In the genomic region with DNA sequence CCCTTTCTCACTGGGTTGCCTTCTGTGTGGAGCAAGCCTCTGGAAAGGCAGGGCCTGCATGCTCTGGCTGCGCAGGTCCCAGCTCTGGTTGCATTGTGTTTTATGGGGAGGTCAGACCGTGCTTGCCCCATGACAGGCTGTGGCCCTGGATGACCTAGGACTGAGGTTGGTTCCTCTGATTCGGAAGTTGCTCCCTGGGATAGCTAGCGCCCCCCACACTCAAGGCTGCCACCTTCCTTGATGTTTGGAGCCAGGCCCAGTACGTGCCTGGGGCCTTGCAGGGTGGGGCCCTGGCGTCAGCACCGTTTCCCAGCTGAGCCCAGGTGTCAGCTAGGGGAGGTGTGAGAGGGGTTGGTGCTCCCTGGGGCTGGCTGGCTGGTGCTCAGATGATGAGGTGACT, we compare ENCODE assay signal across 18 mouse cellular contexts. TPM values are rescaled to one million over a fixed set of nuclear protein-coding genes. Genes with fewer than 3 reads are reported as not detected.
DNase-seq lines count a peak whose midpoint lies in the region; ATAC-seq lines count a peak whose summit lies in the region.
"Had no signal": no experiment of that assay in that cellular context is flagged by ENCODE, and none has a peak within 500 bp of the region (broad histone marks: within the 10 kb centered on the region; RNA-seq: fewer than 3 reads in every experiment).

No protein-coding gene starts in this region.

- 56% methylated on average over 7 of the region's 7 CpGs for WGBS in heart, embryonic 15.5 days
- WGBS in neural tube, embryonic 12.5 days: 68% methylated on average over 7 of the region's 7 CpGs
- WGBS in limb, embryonic 11.5 days: 27% methylated on average over 7 of the region's 7 CpGs
- WGBS in neural tube, embryonic 15.5 days: 59% methylated on average over 7 of the region's 7 CpGs

- no peak overlapping the region for H3K4me3 ChIP-seq in heart, embryonic 15.5 days
- no peak overlapping the region for H3K4me3 ChIP-seq in neural tube, embryonic 12.5 days
- no peak overlapping the region for H3K4me3 ChIP-seq in limb, embryonic 11.5 days (ENCODE audit: low read depth, low read length)
- H3K4me3 ChIP-seq in neural tube, embryonic 15.5 days (replicated peaks): no peak overlapping the region
- H3K4me3 ChIP-seq: stomach, embryonic 15.5 days had no signal

- peak overlapping the region; percentile 31 for H3K4me2 ChIP-seq in heart, embryonic 15.5 days
- peak overlapping the region; percentile 88; the same call in 1 of the 2 replicates for H3K4me2 ChIP-seq in neural tube, embryonic 12.5 days (replicated peaks)
- H3K4me2 ChIP-seq in limb, embryonic 11.5 days (ENCODE audit: low read depth, severe bottlenecking): no peak overlapping the region
- H3K4me2 ChIP-seq in neural tube, embryonic 15.5 days: peak overlapping the region; percentile 91
- H3K4me2 ChIP-seq: stomach, embryonic 15.5 days had no signal

- no peaks in the 10 kb centered on the region for H3K9me3 ChIP-seq in heart, embryonic 15.5 days (replicated peaks)
- no peaks in the 10 kb centered on the region for H3K9me3 ChIP-seq in neural tube, embryonic 12.5 days
- no peaks in the 10 kb centered on the region for H3K9me3 ChIP-seq in limb, embryonic 11.5 days (ENCODE audit: control insufficient read depth, low read length)
- no peaks in the 10 kb centered on the region for H3K9me3 ChIP-seq in neural tube, embryonic 15.5 days (replicated peaks)
- H3K9me3 ChIP-seq: stomach, embryonic 15.5 days had no signal

- ATAC-seq in heart, embryonic 15.5 days (replicated peaks; ENCODE audit: insufficient number of reproducible peaks, insufficient read depth, low FRiP score, low read depth): no peak
- no peak for ATAC-seq in neural tube, embryonic 12.5 days (ENCODE audit: low FRiP score, low read depth)
- no peak for ATAC-seq in limb, embryonic 11.5 days (ENCODE audit: insufficient number of reproducible peaks, low FRiP score, low TSS enrichment, low read depth)
- ATAC-seq in neural tube, embryonic 15.5 days (ENCODE audit: low FRiP score): no peak
- ATAC-seq in megakaryocyte progenitor cell, adult 5-6 weeks (replicated peaks; ENCODE audit: poor library complexity): no peak
- ATAC-seq: CD4-positive, CD25-positive, alpha-beta regulatory T cell, adult 4 months had no signal

- no peaks in the 10 kb centered on the region for H3K36me3 ChIP-seq in heart, embryonic 15.5 days
- H3K36me3 ChIP-seq in neural tube, embryonic 12.5 days: no peaks in the 10 kb centered on the region; the same call in 1 of the 2 replicates
- H3K36me3 ChIP-seq in limb, embryonic 11.5 days (ENCODE audit: control insufficient read depth, insufficient read depth, low read length): no peaks in the 10 kb centered on the region
- no peaks in the 10 kb centered on the region for H3K36me3 ChIP-seq in neural tube, embryonic 15.5 days
- H3K36me3 ChIP-seq: stomach, embryonic 15.5 days had no signal

- DNase-seq in heart, adult 8-10 months (ENCODE audit: low spot score): no peak
- DNase-seq in neural tube, embryonic 10.5 days (ENCODE audit: extremely low spot score, low spot score): no peak
- no peak for DNase-seq in limb, embryonic 11.5 days (ENCODE audit: low spot score)
- no peak for DNase-seq in spleen, adult 18-20 months
- DNase-seq: adrenal gland, postnatal 14 days; cerebellum, adult 11 months; kidney, adult 11 months; layer of hippocampus, adult 9-11 months; liver; right cerebral cortex, postnatal 14 days had no signal

- H3K27me3 ChIP-seq in heart, embryonic 15.5 days: peaks cover 38% of the 10 kb centered on the region
- H3K27me3 ChIP-seq in neural tube, embryonic 12.5 days (replicated peaks): peaks cover 71% of the 10 kb centered on the region
- H3K27me3 ChIP-seq in limb, embryonic 11.5 days (ENCODE audit: control insufficient read depth, insufficient read depth, low read length): peaks cover 3% of the 10 kb centered on the region
- H3K27me3 ChIP-seq in neural tube, embryonic 15.5 days (replicated peaks): peaks cover 35% of the 10 kb centered on the region

- H3K9ac ChIP-seq in heart, embryonic 15.5 days: no peak overlapping the region
- peak overlapping the region; percentile 6; the same call in 1 of the 2 replicates for H3K9ac ChIP-seq in neural tube, embryonic 12.5 days
- no peak overlapping the region for H3K9ac ChIP-seq in limb, embryonic 11.5 days (ENCODE audit: low read length)
- H3K9ac ChIP-seq in neural tube, embryonic 15.5 days (replicated peaks): no peak overlapping the region
- H3K9ac ChIP-seq: stomach, embryonic 15.5 days had no signal

- peaks cover 51% of the 10 kb centered on the region for H3K4me1 ChIP-seq in heart, embryonic 15.5 days (replicated peaks)
- H3K4me1 ChIP-seq in neural tube, embryonic 12.5 days: peaks cover 69% of the 10 kb centered on the region
- H3K4me1 ChIP-seq in limb, embryonic 11.5 days (ENCODE audit: control insufficient read depth, insufficient read depth, low read length): peaks cover 66% of the 10 kb centered on the region
- peaks cover 72% of the 10 kb centered on the region for H3K4me1 ChIP-seq in neural tube, embryonic 15.5 days

- H3K27ac ChIP-seq in heart, embryonic 15.5 days: no peak overlapping the region
- H3K27ac ChIP-seq in neural tube, embryonic 12.5 days: no peak overlapping the region
- 0 out of 2 replicates have a peak overlapping the region, but pooled peaks have one; percentile 22 for H3K27ac ChIP-seq in limb, embryonic 11.5 days (replicated peaks; ENCODE audit: low read depth, low read length)
- H3K27ac ChIP-seq in neural tube, embryonic 15.5 days (replicated peaks): no peak overlapping the region
- H3K27ac ChIP-seq: macrophage; stomach, embryonic 15.5 days had no signal

RNA-seq across cellular contexts. Expression of gene Kif26a, which starts 4.0 kb away (rescaled TPM):
- polyA plus RNA-seq in heart, embryonic 15.5 days (2015; fragmentation: Nextera tagmentation; extraction: Ambion mirVana): 2.4 and 3.1 TPM in 2 replicates
- 10 to 100 TPM in 3 of 4 experiments, 1 to 10 TPM in 1; 9.2 to 13.4 (median 12.3) TPM for total RNA-seq in heart, adult 8-10 months (2022)
- 5.2 and 6.0 TPM in 2 replicates for polyA plus RNA-seq in neural tube, embryonic 12.5 days (2016; fragmentation: Nextera tagmentation; extraction: Ambion mirVana)
- polyA plus RNA-seq in limb, embryonic 11.5 days (2014; fragmentation: Nextera tagmentation; extraction: Ambion mirVana): 2.8 and 3.5 TPM in 2 replicates
- polyA plus RNA-seq in neural tube, embryonic 15.5 days (2015; fragmentation: Nextera tagmentation; extraction: Ambion mirVana): 4.0 and 4.2 TPM in 2 replicates
- not detected in 2 replicates for total RNA-seq in megakaryocyte progenitor cell, adult 5-6 weeks (2015)
- not detected in 2 replicates for total RNA-seq in megakaryocyte progenitor cell, adult 5-6 weeks (2017)
- total RNA-seq: neutrophil, adult 5-6 weeks had no signal
- polyA plus RNA-seq: CD4-positive, CD25-positive, alpha-beta regulatory T cell, adult 4 months; macrophage had no signal

RNA-seq across cellular contexts. Expression of gene Aspg, which starts 43.5 kb away (rescaled TPM):
- 0.34 and 0.45 TPM in 2 replicates for polyA plus RNA-seq in heart, embryonic 15.5 days (2015; fragmentation: Nextera tagmentation; extraction: Ambion mirVana)
- under 1 TPM in 2 of 4 experiments, not detected in 2; 0.44 to 0.62 TPM for total RNA-seq in heart, adult 8-10 months (2022)
- 0.60 and 0.96 TPM in 2 replicates for polyA plus RNA-seq in neural tube, embryonic 12.5 days (2016; fragmentation: Nextera tagmentation; extraction: Ambion mirVana)
- 1.6 and 2.0 TPM in 2 replicates for polyA plus RNA-seq in limb, embryonic 11.5 days (2014; fragmentation: Nextera tagmentation; extraction: Ambion mirVana)
- 0.84 and 3.3 TPM in 2 replicates for polyA plus RNA-seq in neural tube, embryonic 15.5 days (2015; fragmentation: Nextera tagmentation; extraction: Ambion mirVana)
- not detected in 2 replicates for total RNA-seq in megakaryocyte progenitor cell, adult 5-6 weeks (2015)
- total RNA-seq in megakaryocyte progenitor cell, adult 5-6 weeks (2017): not detected in 2 replicates
- total RNA-seq: neutrophil, adult 5-6 weeks had no signal
- polyA plus RNA-seq: CD4-positive, CD25-positive, alpha-beta regulatory T cell, adult 4 months; macrophage had no signal
